Mouse (Mus musculus): ENCODE results near the gene Col26a1. TPM values are rescaled to one million over a fixed set of nuclear protein-coding genes. Genes with fewer than 3 reads are reported as not detected.

The Col26a1 gene
- polyA plus RNA-seq, 1 experiment from 2014 or later = 15.3 TPM

GRCm38 (mm10) chr5:136692784-136693183, 190.2 kb downstream of the Col26a1 start, which contains the start of gene Myl10:
Gene Myl10, plus strand, starts transcription at chr5:136693146.
- no peaks in the 10 kb centered on the region for H3K36me3 ChIP-seq
- H3K4me2 ChIP-seq (replicated peaks) = no peak within 1 kb of the TSS
- ATAC-seq (replicated peaks) = no peak
- H3K27me3 ChIP-seq = no peaks in the 10 kb centered on the region
- H3K9me3 ChIP-seq = no peaks in the 10 kb centered on the region
- no peak within 1 kb of the TSS for H3K27ac ChIP-seq (replicated peaks)
- no peak within 1 kb of the TSS for H3K4me3 ChIP-seq
- WGBS = 89% methylated on average over 4 of the region's 4 CpGs
- no peak within 1 kb of the TSS for H3K9ac ChIP-seq (replicated peaks)
- H3K4me1 ChIP-seq = no peaks in the 10 kb centered on the region

Other genes with a start within 250 kb of the Col26a1 start
- not detected in 2 replicates for gene Myl10, start 190.1 kb downstream of the Col26a1 start, polyA plus RNA-seq (2015; fragmentation: Nextera tagmentation; extraction: Ambion mirVana)
- gene Ift22, start 24.9 kb upstream of the Col26a1 start, polyA plus RNA-seq (2015; fragmentation: Nextera tagmentation; extraction: Ambion mirVana) = 116 and 124 TPM in 2 replicates
- 336 and 351 TPM in 2 replicates for gene Fis1, start 70.1 kb upstream of the Col26a1 start, polyA plus RNA-seq (2015; fragmentation: Nextera tagmentation; extraction: Ambion mirVana)
- 0.10 and 0.28 TPM in 2 replicates for gene Cldn15, start 83.4 kb upstream of the Col26a1 start, polyA plus RNA-seq (2015; fragmentation: Nextera tagmentation; extraction: Ambion mirVana)
- gene Plod3, start 103.8 kb upstream of the Col26a1 start, polyA plus RNA-seq (2015; fragmentation: Nextera tagmentation; extraction: Ambion mirVana) = 28.8 and 35.6 TPM in 2 replicates
- 123 and 129 TPM in 2 replicates for gene Znhit1, start 104.8 kb upstream of the Col26a1 start, polyA plus RNA-seq (2015; fragmentation: Nextera tagmentation; extraction: Ambion mirVana)
- gene Vgf, start 143.2 kb upstream of the Col26a1 start, polyA plus RNA-seq (2015; fragmentation: Nextera tagmentation; extraction: Ambion mirVana) = 4.0 and 4.4 TPM in 2 replicates
- 248 and 257 TPM in 2 replicates for gene Ap1s1, start 162.9 kb upstream of the Col26a1 start, polyA plus RNA-seq (2015; fragmentation: Nextera tagmentation; extraction: Ambion mirVana)
- 0.14 and 0.28 TPM in 2 replicates for gene Serpine1, start 189.1 kb upstream of the Col26a1 start, polyA plus RNA-seq (2015; fragmentation: Nextera tagmentation; extraction: Ambion mirVana)
- gene Trim56, start 233.0 kb upstream of the Col26a1 start, polyA plus RNA-seq (2015; fragmentation: Nextera tagmentation; extraction: Ambion mirVana) = 3.4 and 3.7 TPM in 2 replicates

Data from forebrain, embryonic 15.5 days (tissue).